Mouse (Mus musculus) fibroblast of lung, adult 2 months (primary cell): ENCODE data around the gene Hdac7.

Experiments
- DNase-seq: peaks from one replicate; pipeline ENCODE4 v3.0.0-alpha.2; 2011; ENCODE audit warnings: low read depth

The Hdac7 gene

GRCm38 (mm10) chr15:97743961-97744525, 100.3 kb downstream of the Hdac7 start:
- no peak for DNase-seq

DNA sequence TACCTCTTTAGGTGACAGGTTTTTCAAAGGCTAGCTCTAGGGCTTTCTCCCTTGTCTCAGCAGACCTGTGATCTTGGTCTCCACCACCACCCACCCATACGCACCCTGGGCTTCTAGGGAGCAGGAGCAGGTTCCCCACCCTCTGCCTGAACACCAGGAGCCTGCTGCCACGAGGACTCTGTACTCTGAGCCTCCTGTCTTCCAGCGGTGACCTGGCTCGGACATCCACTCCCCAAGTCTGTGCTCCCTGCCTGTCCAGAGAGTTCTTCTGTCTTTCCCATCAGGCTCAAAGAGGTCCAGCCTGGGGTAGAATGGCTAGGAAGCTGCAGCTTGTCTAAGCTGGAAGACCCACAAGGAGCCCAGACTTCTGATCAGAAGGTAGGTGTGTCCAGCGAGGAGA, 101.1 kb downstream of the Hdac7 start:
- DNase-seq: no peak
